In genomic region chr12:73847336-73847735, GRCm38 (mm10) we compare ENCODE assay signal across 15 mouse cellular contexts. TPM values are rescaled to one million over a fixed set of nuclear protein-coding genes. Genes with fewer than 3 reads are reported as not detected.
DNase-seq lines count a peak whose midpoint lies in the region; ATAC-seq and TF ChIP-seq lines count a peak whose summit lies in the region.
"Had no signal": no experiment of that assay in that cellular context is flagged by ENCODE, and none has a peak within 500 bp of the region (broad histone marks: within the 10 kb centered on the region; RNA-seq: fewer than 3 reads in every experiment).

No protein-coding gene starts in this region.

- no peak overlapping the region for H3K4me3 ChIP-seq in midbrain, embryonic 14.5 days (replicated peaks; ENCODE audit: low read depth, low read length)
- H3K4me3 ChIP-seq in midbrain, embryonic 13.5 days (replicated peaks) = no peak overlapping the region
- peak overlapping the region; percentile 32; the same call in 1 of the 2 replicates for H3K4me3 ChIP-seq in heart, embryonic 11.5 days (ENCODE audit: low read depth, low read length)
- H3K4me3 ChIP-seq in stomach, postnatal 0 days (ENCODE audit: low read depth, low read length) = 0 out of 2 replicates have a peak overlapping the region, but pooled peaks have one; percentile 11
- H3K4me3 ChIP-seq in kidney, embryonic 16.5 days (ENCODE audit: low read length) = no peak overlapping the region
- H3K4me3 ChIP-seq: embryonic facial prominence, embryonic 12.5 days; limb, embryonic 15.5 days; megakaryocyte, embryonic 14.5 days had no signal

- 86% methylated on average over 10 of the region's 10 CpGs for WGBS in midbrain, embryonic 14.5 days
- 89% methylated on average over 10 of the region's 10 CpGs for WGBS in midbrain, embryonic 13.5 days
- 52% methylated on average over 10 of the region's 10 CpGs for WGBS in heart, embryonic 11.5 days (ENCODE audit: insufficient replicate concordance)
- WGBS in stomach, postnatal 0 days = 46% methylated on average over 10 of the region's 10 CpGs
- 84% methylated on average over 10 of the region's 10 CpGs for WGBS in kidney, embryonic 16.5 days

- no peak for TF ChIP-seq EP300 in stomach, postnatal 0 days (optimal IDR thresholded peaks at IDR 0.05)

- TF ChIP-seq CTCF in stomach, postnatal 0 days (IDR thresholded peaks at IDR 0.05; ENCODE audit: low read depth) = no peak

- H3K27ac ChIP-seq in midbrain, embryonic 14.5 days (replicated peaks; ENCODE audit: low read depth, low read length) = no peak overlapping the region
- no peak overlapping the region for H3K27ac ChIP-seq in midbrain, embryonic 13.5 days
- H3K27ac ChIP-seq in heart, embryonic 11.5 days (ENCODE audit: low read depth, low read length) = no peak overlapping the region
- H3K27ac ChIP-seq in stomach, postnatal 0 days (replicated peaks) = 0 out of 2 replicates have a peak overlapping the region, but pooled peaks have one; percentile 14
- H3K27ac ChIP-seq in kidney, embryonic 16.5 days (ENCODE audit: low read length) = no peak overlapping the region
- H3K27ac ChIP-seq: embryonic facial prominence, embryonic 12.5 days; kidney, postnatal 0 days; limb, embryonic 15.5 days had no signal

- peak; percentile 38 to 47 for DNase-seq in heart, adult 18-20 months
- no peak for DNase-seq in heart, postnatal 4 days
- peak; percentile 19 for DNase-seq in midbrain, embryonic 14.5 days
- no peak for DNase-seq in stomach, postnatal 0 days (ENCODE audit: low spot score)
- DNase-seq in cerebellum, postnatal 4 days (ENCODE audit: low spot score in 2 of 2) = no peak
- DNase-seq: cerebellum, adult 8-10 months; forebrain, postnatal 0 days; thymus, postnatal 25 days had no signal

- H3K9ac ChIP-seq in midbrain, embryonic 14.5 days (replicated peaks; ENCODE audit: low read length) = no peak overlapping the region
- H3K9ac ChIP-seq in midbrain, embryonic 13.5 days (replicated peaks) = no peak overlapping the region
- no peak overlapping the region for H3K9ac ChIP-seq in heart, embryonic 11.5 days (ENCODE audit: low read depth, low read length)
- no peak overlapping the region for H3K9ac ChIP-seq in stomach, postnatal 0 days (ENCODE audit: low read length)
- no peak overlapping the region for H3K9ac ChIP-seq in kidney, embryonic 16.5 days (replicated peaks; ENCODE audit: low read length)
- H3K9ac ChIP-seq: embryonic facial prominence, embryonic 12.5 days; forebrain, postnatal 0 days; limb, embryonic 15.5 days had no signal

- no peaks in the 10 kb centered on the region for H3K4me1 ChIP-seq in midbrain, embryonic 14.5 days (ENCODE audit: control insufficient read depth, insufficient read depth, low read length)
- H3K4me1 ChIP-seq in midbrain, embryonic 13.5 days (replicated peaks) = no peaks in the 10 kb centered on the region
- peaks cover 11% of the 10 kb centered on the region for H3K4me1 ChIP-seq in heart, embryonic 11.5 days (ENCODE audit: control insufficient read depth, insufficient read depth, low read length)
- H3K4me1 ChIP-seq in stomach, postnatal 0 days (replicated peaks; ENCODE audit: control insufficient read depth, insufficient read depth) = no peaks in the 10 kb centered on the region
- no peaks in the 10 kb centered on the region for H3K4me1 ChIP-seq in kidney, embryonic 16.5 days (ENCODE audit: insufficient read depth, low read length)
- H3K4me1 ChIP-seq: embryonic facial prominence, embryonic 12.5 days; limb, embryonic 15.5 days had no signal

- no peaks in the 10 kb centered on the region for H3K36me3 ChIP-seq in midbrain, embryonic 14.5 days (ENCODE audit: control insufficient read depth, insufficient read depth, low read length)
- no peaks in the 10 kb centered on the region for H3K36me3 ChIP-seq in midbrain, embryonic 13.5 days
- no peaks in the 10 kb centered on the region for H3K36me3 ChIP-seq in heart, embryonic 11.5 days (ENCODE audit: control insufficient read depth, insufficient read depth, low read length)
- H3K36me3 ChIP-seq in stomach, postnatal 0 days (ENCODE audit: control insufficient read depth, insufficient read depth, low read length) = no peaks in the 10 kb centered on the region
- H3K36me3 ChIP-seq in kidney, embryonic 16.5 days (ENCODE audit: insufficient read depth, low read length) = no peaks in the 10 kb centered on the region
- H3K36me3 ChIP-seq: embryonic facial prominence, embryonic 12.5 days; limb, embryonic 15.5 days had no signal

- no peaks in the 10 kb centered on the region for H3K9me3 ChIP-seq in midbrain, embryonic 14.5 days (ENCODE audit: control insufficient read depth, low read length)
- H3K9me3 ChIP-seq in midbrain, embryonic 13.5 days = no peaks in the 10 kb centered on the region
- H3K9me3 ChIP-seq in heart, embryonic 11.5 days (replicated peaks; ENCODE audit: control insufficient read depth, low read length) = no peaks in the 10 kb centered on the region
- no peaks in the 10 kb centered on the region for H3K9me3 ChIP-seq in stomach, postnatal 0 days (ENCODE audit: control insufficient read depth, low read length)
- no peaks in the 10 kb centered on the region for H3K9me3 ChIP-seq in kidney, embryonic 16.5 days (ENCODE audit: low read length)
- H3K9me3 ChIP-seq: embryonic facial prominence, embryonic 12.5 days; limb, embryonic 15.5 days had no signal

- H3K27me3 ChIP-seq in midbrain, embryonic 14.5 days (ENCODE audit: control insufficient read depth, insufficient read depth, low read length) = no peaks in the 10 kb centered on the region
- no peaks in the 10 kb centered on the region for H3K27me3 ChIP-seq in midbrain, embryonic 13.5 days
- H3K27me3 ChIP-seq in heart, embryonic 11.5 days (ENCODE audit: control insufficient read depth, insufficient read depth, low read length) = no peaks in the 10 kb centered on the region
- H3K27me3 ChIP-seq in stomach, postnatal 0 days (ENCODE audit: control insufficient read depth, insufficient read depth, low read length) = no peaks in the 10 kb centered on the region
- H3K27me3 ChIP-seq in kidney, embryonic 16.5 days (ENCODE audit: insufficient read depth, low read length) = no peaks in the 10 kb centered on the region
- H3K27me3 ChIP-seq: embryonic facial prominence, embryonic 12.5 days; limb, embryonic 15.5 days had no signal

- H3K4me2 ChIP-seq in midbrain, embryonic 14.5 days (ENCODE audit: low read length) = no peak overlapping the region
- H3K4me2 ChIP-seq in midbrain, embryonic 13.5 days (replicated peaks) = no peak overlapping the region
- H3K4me2 ChIP-seq in heart, embryonic 11.5 days = peak overlapping the region; percentile 56
- H3K4me2 ChIP-seq in stomach, postnatal 0 days (replicated peaks; ENCODE audit: low read depth) = peak overlapping the region; percentile 21; the same call in 1 of the 2 replicates
- no peak overlapping the region for H3K4me2 ChIP-seq in kidney, embryonic 16.5 days (replicated peaks; ENCODE audit: low read depth, low read length)
- H3K4me2 ChIP-seq: embryonic facial prominence, embryonic 12.5 days; limb, embryonic 15.5 days had no signal

- no peak for ATAC-seq in midbrain, embryonic 14.5 days (ENCODE audit: low FRiP score, low TSS enrichment)
- ATAC-seq in midbrain, embryonic 13.5 days = no peak
- ATAC-seq in heart, embryonic 11.5 days (replicated peaks; ENCODE audit: insufficient number of reproducible peaks, low FRiP score, low TSS enrichment) = no peak
- no peak for ATAC-seq in stomach, postnatal 0 days (ENCODE audit: low FRiP score, low TSS enrichment)
- ATAC-seq in kidney, embryonic 16.5 days (ENCODE audit: low FRiP score, low TSS enrichment) = no peak
- ATAC-seq: forebrain, postnatal 0 days had no signal

RNA-seq across cellular contexts. Expression of gene Hif1a, which starts 53.8 kb away (rescaled TPM):
- total RNA-seq in heart, adult 18-20 months (2021) = 10 to 100 TPM; 39.5 to 43.2 TPM
- 100 to 1,000 TPM; 151 to 159 TPM for total RNA-seq in heart, postnatal 4 days (2021)
- 90.0 and 119 TPM in 2 replicates for polyA plus RNA-seq in midbrain, embryonic 14.5 days (2014; fragmentation: Nextera tagmentation; extraction: Ambion mirVana)
- 83.0 and 84.4 TPM in 2 replicates for polyA plus RNA-seq in midbrain, embryonic 13.5 days (2015; fragmentation: Nextera tagmentation; extraction: Ambion mirVana)
- 182 and 206 TPM in 2 replicates for polyA plus RNA-seq in heart, embryonic 11.5 days (2014; fragmentation: Nextera tagmentation; extraction: Ambion mirVana)
- 30.0 and 30.4 TPM in 2 replicates for polyA plus RNA-seq in stomach, postnatal 0 days (2015; fragmentation: Nextera tagmentation; extraction: Ambion mirVana)
- polyA plus RNA-seq in kidney, embryonic 16.5 days (2015; fragmentation: Nextera tagmentation; extraction: Ambion mirVana) = 70.5 and 73.6 TPM in 2 replicates

Comparison
In these comparisons a context has a peak if more than half of its experiments do, and no peak if none do; other contexts are left out.
1. DNase-seq: peak in heart, adult 18-20 months (2 of 2) and midbrain, embryonic 14.5 days (single experiment); none in heart, postnatal 4 days (single experiment), stomach, postnatal 0 days (single experiment) and cerebellum, postnatal 4 days (0 of 2).
2. H3K4me2 ChIP-seq: peak in heart, embryonic 11.5 days (single experiment) and stomach, postnatal 0 days (single experiment); none in midbrain, embryonic 14.5 days (single experiment), midbrain, embryonic 13.5 days (single experiment) and kidney, embryonic 16.5 days (single experiment).
3. H3K4me3 ChIP-seq: peak in heart, embryonic 11.5 days (single experiment) and stomach, postnatal 0 days (single experiment); none in midbrain, embryonic 14.5 days (single experiment), midbrain, embryonic 13.5 days (single experiment) and kidney, embryonic 16.5 days (single experiment).